Mouse (Mus musculus): ENCODE data around the gene Washc3. TPM values are rescaled to one million over a fixed set of nuclear protein-coding genes. Genes with fewer than 3 reads are reported as not detected.

Gene Washc3
- polyA plus RNA-seq, 1 experiment: 23.7 TPM

GRCm38 (mm10) chr10:88228521-88229017 is 27.7 kb downstream of the Washc3 start:
- no peaks in the 10 kb centered on the region for H3K27me3 ChIP-seq (ENCODE audit: control insufficient read depth, insufficient read depth, low read length)
- TF ChIP-seq CTCF (IDR thresholded peaks at IDR 0.05; ENCODE audit: borderline replicate concordance, insufficient read depth, low read depth, low read length) (no peak), POLR2A (IDR thresholded peaks at IDR 0.05; ENCODE audit: borderline replicate concordance, insufficient read depth, low read length) (no peak)
- H3K4me1 ChIP-seq (ENCODE audit: control insufficient read depth, insufficient read depth, low read length): no peaks in the 10 kb centered on the region
- no peak overlapping the region for H3K27ac ChIP-seq (ENCODE audit: insufficient read depth, low read length)
- WGBS: 85% methylated on average over 8 of the region's 8 CpGs
- no peak overlapping the region for H3K4me3 ChIP-seq (replicated peaks; ENCODE audit: insufficient read depth, low read depth, low read length)
- no peak for DNase-seq

GRCm38 (mm10) chr10:88231671-88232070 is 30.8 kb downstream of the Washc3 start:
- TF ChIP-seq CTCF (IDR thresholded peaks at IDR 0.05; ENCODE audit: borderline replicate concordance, insufficient read depth, low read depth, low read length): no peak
- TF ChIP-seq POLR2A (IDR thresholded peaks at IDR 0.05; ENCODE audit: borderline replicate concordance, insufficient read depth, low read length): no peak
- no peaks in the 10 kb centered on the region for H3K27me3 ChIP-seq (ENCODE audit: control insufficient read depth, insufficient read depth, low read length)
- no peaks in the 10 kb centered on the region for H3K4me1 ChIP-seq (ENCODE audit: control insufficient read depth, insufficient read depth, low read length)
- 80% methylated on average over 8 of the region's 8 CpGs for WGBS
- H3K4me3 ChIP-seq (replicated peaks; ENCODE audit: insufficient read depth, low read depth, low read length): no peak overlapping the region
- H3K27ac ChIP-seq (ENCODE audit: insufficient read depth, low read length): no peak overlapping the region
- no peak for DNase-seq

GRCm38 (mm10) chr10:88232765-88233164 is 31.9 kb downstream of the Washc3 start:
- TF ChIP-seq CTCF (IDR thresholded peaks at IDR 0.05; ENCODE audit: borderline replicate concordance, insufficient read depth, low read depth, low read length) (no peak), POLR2A (IDR thresholded peaks at IDR 0.05; ENCODE audit: borderline replicate concordance, insufficient read depth, low read length) (no peak)
- Histone ChIP-seq H3K27me3 (ENCODE audit: control insufficient read depth, insufficient read depth, low read length) (no peaks in the 10 kb centered on the region), H3K4me1 (ENCODE audit: control insufficient read depth, insufficient read depth, low read length) (no peaks in the 10 kb centered on the region), H3K4me3 (replicated peaks; ENCODE audit: insufficient read depth, low read depth, low read length) (no peak overlapping the region), H3K27ac (ENCODE audit: insufficient read depth, low read length) (no peak overlapping the region)
- 51% methylated on average over 2 of the region's 2 CpGs for WGBS
- no peak for DNase-seq

GRCm38 (mm10) chr10:88244681-88245080 is 43.8 kb downstream of the Washc3 start:
- no peak for DNase-seq
- TF ChIP-seq CTCF (IDR thresholded peaks at IDR 0.05; ENCODE audit: borderline replicate concordance, insufficient read depth, low read depth, low read length) (no peak), POLR2A (IDR thresholded peaks at IDR 0.05; ENCODE audit: borderline replicate concordance, insufficient read depth, low read length) (no peak)
- WGBS: 90% methylated on average over 13 of the region's 13 CpGs

DNA sequence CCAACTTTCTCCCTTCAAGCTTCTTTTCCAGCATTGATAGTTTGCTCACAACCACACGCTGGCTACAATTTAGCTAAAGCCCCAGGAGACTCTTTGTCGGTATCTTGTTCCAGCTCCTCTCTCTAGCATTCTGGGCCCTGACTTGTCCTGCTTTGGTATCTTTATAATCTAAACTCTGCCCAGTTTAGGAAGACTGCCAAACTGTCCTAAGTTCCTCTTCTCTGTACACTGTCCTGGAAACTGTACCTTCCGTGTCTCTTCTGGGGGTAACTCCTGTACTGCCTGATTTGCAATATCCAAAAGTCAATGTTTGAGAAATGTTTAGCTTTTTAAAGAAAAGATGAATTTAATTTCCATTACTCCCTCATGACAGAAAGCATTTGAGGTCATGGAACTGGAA is 49.4 kb downstream of the Washc3 start:
- Histone ChIP-seq H3K27me3 (ENCODE audit: control insufficient read depth, insufficient read depth, low read length) (no peaks in the 10 kb centered on the region), H3K4me1 (ENCODE audit: control insufficient read depth, insufficient read depth, low read length) (no peaks in the 10 kb centered on the region), H3K27ac (ENCODE audit: insufficient read depth, low read length) (no peak overlapping the region), H3K4me3 (replicated peaks; ENCODE audit: insufficient read depth, low read depth, low read length) (no peak overlapping the region)
- WGBS: 36% methylated on average over 3 of the region's 3 CpGs
- TF ChIP-seq CTCF (IDR thresholded peaks at IDR 0.05; ENCODE audit: borderline replicate concordance, insufficient read depth, low read depth, low read length): no peak
- TF ChIP-seq POLR2A (IDR thresholded peaks at IDR 0.05; ENCODE audit: borderline replicate concordance, insufficient read depth, low read length): no peak
- DNase-seq: no peak

More at GRCm38 (mm10) chr10:88244681-88245080, 43.8 kb downstream of the Washc3 start:
- no peaks in the 10 kb centered on the region for H3K27me3 ChIP-seq (ENCODE audit: control insufficient read depth, insufficient read depth, low read length)
- no peak overlapping the region for H3K4me3 ChIP-seq (replicated peaks; ENCODE audit: insufficient read depth, low read depth, low read length)
- H3K4me1 ChIP-seq (ENCODE audit: control insufficient read depth, insufficient read depth, low read length): no peaks in the 10 kb centered on the region
- H3K27ac ChIP-seq (ENCODE audit: insufficient read depth, low read length): no peak overlapping the region

DNA sequence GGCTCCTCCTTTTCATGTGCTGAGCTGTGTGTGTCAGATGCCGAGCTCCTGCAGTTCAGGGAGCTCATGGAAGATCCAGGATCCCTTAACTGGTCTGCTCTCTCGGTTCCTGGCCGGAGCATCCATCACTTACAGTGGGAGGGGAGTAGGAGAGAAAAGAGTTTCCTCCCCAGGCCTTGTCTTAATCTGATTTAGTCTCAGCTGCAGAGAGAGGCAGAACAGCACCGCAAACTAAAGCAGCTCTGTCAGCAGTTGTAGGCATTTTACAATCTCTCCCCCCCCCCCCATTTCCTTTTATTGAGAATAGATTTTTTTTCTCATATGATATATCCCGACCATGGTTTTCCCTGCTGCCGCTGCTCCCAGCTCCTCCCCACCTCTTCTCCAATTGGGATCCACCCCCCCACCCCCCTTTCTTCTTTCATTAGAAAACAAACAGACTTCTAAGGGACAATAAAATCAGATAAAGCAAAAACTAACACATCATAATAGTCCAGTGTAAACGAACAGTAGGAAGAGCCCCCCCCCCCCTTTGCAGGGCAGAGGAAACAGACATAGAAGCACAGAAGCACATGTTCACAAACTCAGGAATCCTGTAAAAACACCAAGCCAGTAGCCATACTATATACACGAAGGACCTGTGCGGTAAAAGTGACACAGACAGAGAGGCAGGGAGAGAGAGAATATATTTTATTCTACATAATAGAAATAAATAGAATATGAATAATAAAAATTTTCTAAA is 51.4 kb downstream of the Washc3 start:
- H3K4me1 ChIP-seq (ENCODE audit: control insufficient read depth, insufficient read depth, low read length): no peaks in the 10 kb centered on the region
- H3K27ac ChIP-seq (ENCODE audit: insufficient read depth, low read length): no peak overlapping the region
- no peak overlapping the region for H3K4me3 ChIP-seq (replicated peaks; ENCODE audit: insufficient read depth, low read depth, low read length)
- WGBS: 76% methylated on average over 9 of the region's 9 CpGs
- no peak for DNase-seq
- TF ChIP-seq POLR2A (IDR thresholded peaks at IDR 0.05; ENCODE audit: borderline replicate concordance, insufficient read depth, low read length) (no peak), CTCF (IDR thresholded peaks at IDR 0.05; ENCODE audit: borderline replicate concordance, insufficient read depth, low read depth, low read length) (no peak)
- no peaks in the 10 kb centered on the region for H3K27me3 ChIP-seq (ENCODE audit: control insufficient read depth, insufficient read depth, low read length)

- no peak overlapping the region for H3K27ac ChIP-seq (ENCODE audit: insufficient read depth, low read length)
- H3K4me3 ChIP-seq (replicated peaks; ENCODE audit: insufficient read depth, low read depth, low read length): no peak overlapping the region
- no peaks in the 10 kb centered on the region for H3K4me1 ChIP-seq (ENCODE audit: control insufficient read depth, insufficient read depth, low read length)
- no peaks in the 10 kb centered on the region for H3K27me3 ChIP-seq (ENCODE audit: control insufficient read depth, insufficient read depth, low read length)
- TF ChIP-seq POLR2A (IDR thresholded peaks at IDR 0.05; ENCODE audit: borderline replicate concordance, insufficient read depth, low read length): no peak
- TF ChIP-seq CTCF (IDR thresholded peaks at IDR 0.05; ENCODE audit: borderline replicate concordance, insufficient read depth, low read depth, low read length): no peak
- DNase-seq: no peak
- 93% methylated on average over 2 of the region's 2 CpGs for WGBS
Observed at GRCm38 (mm10) chr10:88255556-88255955, 54.7 kb downstream of the Washc3 start.

DNA sequence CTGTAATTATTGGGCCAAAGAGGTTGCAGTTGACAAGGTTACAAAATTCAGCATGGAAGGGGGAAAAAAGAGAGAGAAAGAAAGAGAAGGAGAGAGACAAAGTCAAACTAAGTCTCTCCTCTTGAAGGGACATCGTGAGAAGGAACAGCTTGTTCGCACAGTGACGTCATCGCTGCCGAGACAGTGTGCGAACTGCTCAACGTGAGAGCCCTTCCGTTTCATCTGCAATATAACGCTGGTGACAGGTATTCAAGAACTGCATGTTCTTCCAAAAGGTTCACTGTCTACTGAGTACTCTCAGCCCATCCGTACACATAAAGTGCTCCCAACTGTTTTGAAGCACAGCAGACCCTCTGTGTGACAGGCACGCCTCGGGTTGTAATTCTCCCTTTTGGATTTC is 59.4 kb downstream of the Washc3 start:
- DNase-seq: no peak
- 85% methylated on average over 12 of the region's 12 CpGs for WGBS
- TF ChIP-seq CTCF (IDR thresholded peaks at IDR 0.05; ENCODE audit: borderline replicate concordance, insufficient read depth, low read depth, low read length): no peak
- TF ChIP-seq POLR2A (IDR thresholded peaks at IDR 0.05; ENCODE audit: borderline replicate concordance, insufficient read depth, low read length): no peak

More for the DNA sequence above, 59.4 kb downstream of the Washc3 start:
- no peaks in the 10 kb centered on the region for H3K27me3 ChIP-seq (ENCODE audit: control insufficient read depth, insufficient read depth, low read length)
- H3K4me3 ChIP-seq (replicated peaks; ENCODE audit: insufficient read depth, low read depth, low read length): no peak overlapping the region
- H3K27ac ChIP-seq (ENCODE audit: insufficient read depth, low read length): no peak overlapping the region
- no peaks in the 10 kb centered on the region for H3K4me1 ChIP-seq (ENCODE audit: control insufficient read depth, insufficient read depth, low read length)

Measured in cerebellum, adult 2 months (tissue).